Mouse (Mus musculus): Measurements from ENCODE around the gene Arhgap27.

GRCm38 (mm10) chr11:103404618-103405017 lies 41.1 kb upstream of the Arhgap27 start:
- TF ChIP-seq CTCF (IDR thresholded peaks at IDR 0.05; ENCODE audit: borderline replicate concordance, insufficient read depth, low read depth, low read length) (no peak), POLR2A (IDR thresholded peaks at IDR 0.05; ENCODE audit: borderline replicate concordance, insufficient read depth, low read length) (no peak)

Measured in cerebellum, adult 2 months (tissue).